Mouse (Mus musculus): ENCODE data around the gene Ogfrl1. TPM values are rescaled to one million over a fixed set of nuclear protein-coding genes. Genes with fewer than 3 reads are reported as not detected.

The Ogfrl1 gene
- polyA plus RNA-seq, 1 experiment from 2014 or later, result 4.4 TPM

DNA sequence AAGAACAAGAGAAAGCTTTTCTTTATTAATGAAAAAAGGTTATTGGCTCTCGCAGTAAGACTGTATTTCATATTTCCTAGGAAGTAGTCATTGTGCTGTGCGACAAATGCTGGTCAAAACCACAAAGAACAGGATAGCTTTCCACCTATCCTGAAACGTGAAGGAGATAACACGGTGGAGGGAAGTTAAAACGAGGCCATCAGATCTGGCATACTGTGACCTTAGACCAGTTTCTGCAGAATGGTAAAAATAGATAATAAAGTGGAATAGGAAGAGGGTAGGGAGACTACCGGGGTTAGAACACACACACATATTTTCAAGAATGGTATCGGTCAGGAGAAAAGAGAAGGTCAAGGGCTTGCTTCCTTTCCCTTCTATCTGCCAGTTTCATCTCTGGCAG is 5.8 kb downstream of the Ogfrl1 start:
- Histone ChIP-seq H3K27me3 (ENCODE audit: control insufficient read depth, insufficient read depth, low read length) (no peaks in the 10 kb centered on the region), H3K4me3 (ENCODE audit: low read depth, low read length) (no peak overlapping the region), H3K4me1 (replicated peaks; ENCODE audit: control insufficient read depth, insufficient read depth) (no peaks in the 10 kb centered on the region), H3K4me2 (replicated peaks; ENCODE audit: low read depth) (no peak overlapping the region), H3K36me3 (ENCODE audit: control insufficient read depth, insufficient read depth, low read length) (no peaks in the 10 kb centered on the region), H3K27ac (replicated peaks) (no peak overlapping the region), H3K9me3 (ENCODE audit: control insufficient read depth, low read length) (no peaks in the 10 kb centered on the region), H3K9ac (ENCODE audit: low read length) (no peak overlapping the region)
- no peak for ATAC-seq (ENCODE audit: low FRiP score, low TSS enrichment)
- WGBS, result 76% methylated on average over 7 of the region's 7 CpGs
- TF ChIP-seq CTCF (IDR thresholded peaks at IDR 0.05; ENCODE audit: low read depth) (no peak), EP300 (optimal IDR thresholded peaks at IDR 0.05) (no peak)
- no peak for DNase-seq (ENCODE audit: low spot score)

DNA sequence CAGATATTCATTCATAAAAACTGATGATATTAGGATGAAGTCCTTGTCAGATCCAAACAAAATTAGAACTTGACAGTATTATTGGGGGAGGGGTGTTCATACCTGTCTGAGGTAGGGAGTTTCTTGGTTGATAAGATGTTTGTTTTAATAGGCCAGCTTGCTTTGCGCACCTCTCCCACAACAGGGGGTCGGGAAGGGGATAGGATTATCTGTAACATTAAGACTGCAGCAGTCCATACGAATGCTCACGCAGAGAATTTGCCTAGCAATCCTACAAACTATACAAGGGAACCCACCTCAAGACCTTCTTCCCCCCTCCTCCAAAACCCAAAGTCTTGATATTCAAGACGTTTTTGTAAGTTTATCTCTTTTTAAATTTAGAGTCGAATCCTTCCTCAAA is 13.2 kb downstream of the Ogfrl1 start:
- H3K4me1 ChIP-seq (replicated peaks; ENCODE audit: control insufficient read depth, insufficient read depth), result no peaks in the 10 kb centered on the region
- no peak overlapping the region for H3K4me2 ChIP-seq (replicated peaks; ENCODE audit: low read depth)
- ATAC-seq (ENCODE audit: low FRiP score, low TSS enrichment) (no peak), DNase-seq (ENCODE audit: low spot score) (no peak)
- no peak overlapping the region for H3K9ac ChIP-seq (ENCODE audit: low read length)
- H3K36me3 ChIP-seq (ENCODE audit: control insufficient read depth, insufficient read depth, low read length), result no peaks in the 10 kb centered on the region
- TF ChIP-seq CTCF (IDR thresholded peaks at IDR 0.05; ENCODE audit: low read depth) (no peak), EP300 (optimal IDR thresholded peaks at IDR 0.05) (no peak)
- H3K9me3 ChIP-seq (ENCODE audit: control insufficient read depth, low read length), result no peaks in the 10 kb centered on the region
- no peak overlapping the region for H3K4me3 ChIP-seq (ENCODE audit: low read depth, low read length)
- no peaks in the 10 kb centered on the region for H3K27me3 ChIP-seq (ENCODE audit: control insufficient read depth, insufficient read depth, low read length)
- WGBS, result 89% methylated on average over 6 of the region's 6 CpGs
- no peak overlapping the region for H3K27ac ChIP-seq (replicated peaks)

DNA sequence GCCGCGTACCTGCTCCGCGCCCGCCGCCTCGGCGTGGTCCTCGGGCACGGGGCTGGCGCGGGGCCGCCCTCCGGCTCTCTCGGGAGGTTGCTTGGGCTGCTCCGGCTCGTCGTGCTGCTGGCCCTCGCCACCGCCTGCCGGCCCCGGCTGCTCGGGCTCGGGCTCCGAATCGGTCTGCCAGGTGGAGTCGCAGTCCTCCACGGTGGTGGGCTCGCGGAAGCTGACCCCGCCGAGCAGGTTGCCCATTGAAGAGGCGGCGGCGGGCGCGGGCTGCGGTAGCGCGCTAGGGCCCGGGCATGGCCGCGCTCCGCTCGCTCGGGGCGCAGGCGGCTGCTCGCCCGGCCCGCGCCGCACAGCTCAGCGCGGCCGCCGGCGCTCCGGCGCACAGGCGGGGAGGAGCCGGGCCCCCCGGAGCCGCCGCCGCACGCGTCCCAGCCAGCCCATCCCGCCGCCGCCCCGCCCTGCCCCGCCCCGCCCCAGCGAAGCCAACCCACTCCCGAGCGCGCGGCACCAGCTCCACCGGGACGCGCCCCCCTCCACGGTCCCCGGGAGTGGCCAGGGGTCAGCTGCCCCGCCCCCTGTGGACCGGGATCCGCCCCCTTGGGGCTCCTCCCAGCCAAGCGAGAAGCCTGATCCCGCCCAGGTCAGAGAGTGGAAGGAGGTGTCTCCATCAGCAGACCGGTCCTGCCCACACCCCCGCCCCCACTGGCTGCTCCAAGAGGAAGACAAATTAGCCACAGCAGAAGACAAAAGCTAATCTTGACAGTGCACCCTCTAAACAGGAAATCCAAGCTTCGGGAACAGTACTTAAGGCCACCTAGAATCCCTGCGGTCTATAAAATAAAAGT is 14.5 kb downstream of the Ogfrl1 start:
- Histone ChIP-seq H3K36me3 (ENCODE audit: control insufficient read depth, insufficient read depth, low read length) (no peaks in the 10 kb centered on the region), H3K4me3 (ENCODE audit: low read depth, low read length) (peak overlapping the region; percentile 68), H3K9me3 (ENCODE audit: control insufficient read depth, low read length) (no peaks in the 10 kb centered on the region), H3K27me3 (ENCODE audit: control insufficient read depth, insufficient read depth, low read length) (no peaks in the 10 kb centered on the region), H3K27ac (replicated peaks) (peak overlapping the region; percentile 77), H3K9ac (ENCODE audit: low read length) (peak overlapping the region; percentile 74), H3K4me2 (replicated peaks; ENCODE audit: low read depth) (peak overlapping the region; percentile 97), H3K4me1 (replicated peaks; ENCODE audit: control insufficient read depth, insufficient read depth) (no peaks in the 10 kb centered on the region)
- peak; percentile 45 for TF ChIP-seq EP300 (optimal IDR thresholded peaks at IDR 0.05)
- 0 out of 2 replicates have a peak, but pooled peaks have one; percentile 5 for TF ChIP-seq CTCF (IDR thresholded peaks at IDR 0.05; ENCODE audit: low read depth)
- WGBS, result under 1% methylated on average over 74 of the region's 93 CpGs
- ATAC-seq (ENCODE audit: low FRiP score, low TSS enrichment) (peak; percentile 99), DNase-seq (ENCODE audit: low spot score) (peak; percentile 98)

DNA sequence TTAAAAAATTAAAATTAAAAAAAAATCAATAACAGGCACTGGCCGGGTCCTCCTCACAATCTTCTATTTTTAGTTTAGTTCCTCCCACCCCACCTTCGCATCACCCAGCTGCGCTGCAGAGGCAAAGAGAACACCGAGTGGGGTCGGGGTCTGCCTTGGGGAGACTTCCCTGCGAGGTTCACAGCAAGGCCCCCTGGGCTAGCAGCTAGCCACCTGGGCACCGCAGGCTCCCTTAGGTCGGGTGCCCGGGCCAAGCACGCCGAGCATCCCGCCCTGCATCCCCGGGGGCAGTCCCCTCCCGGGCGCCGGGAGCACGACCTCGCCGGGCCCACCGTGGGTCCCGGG is 15.1 kb downstream of the Ogfrl1 start:
- peak overlapping the region; percentile 97 for H3K4me2 ChIP-seq (replicated peaks; ENCODE audit: low read depth)

DNA sequence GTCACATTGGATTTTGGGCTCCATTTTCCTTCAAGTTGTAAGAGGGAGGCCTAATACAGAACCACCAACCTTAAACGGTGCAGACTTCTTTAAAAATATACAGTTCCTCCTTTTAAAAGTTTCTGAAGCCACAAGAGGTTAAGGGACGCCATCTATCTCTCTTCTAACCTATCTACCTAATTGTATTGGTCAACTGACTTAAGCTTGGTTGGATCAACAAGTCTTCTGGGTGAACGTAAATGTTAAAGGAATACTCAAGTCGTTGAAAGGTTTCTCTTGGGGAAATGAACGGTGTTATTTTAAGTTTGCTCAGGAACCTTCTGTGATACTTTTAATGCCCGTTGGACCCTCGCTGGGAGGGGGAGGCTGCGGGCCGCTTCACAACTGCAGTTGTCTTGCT is 15.5 kb downstream of the Ogfrl1 start:
- ATAC-seq (ENCODE audit: low FRiP score, low TSS enrichment) (no peak), DNase-seq (ENCODE audit: low spot score) (no peak)
- 20% methylated on average over 9 of the region's 9 CpGs for WGBS

More for the DNA sequence above, 15.1 kb downstream of the Ogfrl1 start:
- no peak for ATAC-seq (ENCODE audit: low FRiP score, low TSS enrichment)
- no peaks in the 10 kb centered on the region for H3K9me3 ChIP-seq (ENCODE audit: control insufficient read depth, low read length)
- peak overlapping the region; percentile 68 for H3K4me3 ChIP-seq (ENCODE audit: low read depth, low read length)
- no peaks in the 10 kb centered on the region for H3K4me1 ChIP-seq (replicated peaks; ENCODE audit: control insufficient read depth, insufficient read depth)
- no peaks in the 10 kb centered on the region for H3K36me3 ChIP-seq (ENCODE audit: control insufficient read depth, insufficient read depth, low read length)
- peak overlapping the region; percentile 77 for H3K27ac ChIP-seq (replicated peaks)
- TF ChIP-seq EP300 (optimal IDR thresholded peaks at IDR 0.05), result no peak
- H3K27me3 ChIP-seq (ENCODE audit: control insufficient read depth, insufficient read depth, low read length), result no peaks in the 10 kb centered on the region
- no peak for DNase-seq (ENCODE audit: low spot score)
- under 1% methylated on average over 21 of the region's 21 CpGs for WGBS
- peak overlapping the region; percentile 74 for H3K9ac ChIP-seq (ENCODE audit: low read length)

More for the DNA sequence above, 15.5 kb downstream of the Ogfrl1 start:
- H3K4me1 ChIP-seq (replicated peaks; ENCODE audit: control insufficient read depth, insufficient read depth), result no peaks in the 10 kb centered on the region
- H3K4me3 ChIP-seq (ENCODE audit: low read depth, low read length), result peak overlapping the region; percentile 68
- peak overlapping the region; percentile 97 for H3K4me2 ChIP-seq (replicated peaks; ENCODE audit: low read depth)
- H3K27ac ChIP-seq (replicated peaks), result no peak overlapping the region
- no peaks in the 10 kb centered on the region for H3K9me3 ChIP-seq (ENCODE audit: control insufficient read depth, low read length)
- no peaks in the 10 kb centered on the region for H3K36me3 ChIP-seq (ENCODE audit: control insufficient read depth, insufficient read depth, low read length)
- no peaks in the 10 kb centered on the region for H3K27me3 ChIP-seq (ENCODE audit: control insufficient read depth, insufficient read depth, low read length)
- H3K9ac ChIP-seq (ENCODE audit: low read length), result no peak overlapping the region
- TF ChIP-seq EP300 (optimal IDR thresholded peaks at IDR 0.05) (no peak), CTCF (IDR thresholded peaks at IDR 0.05; ENCODE audit: low read depth) (no peak)

Measured in stomach, postnatal 0 days (tissue).